Mouse (Mus musculus): Measurements from ENCODE around the gene Myo5a.

Gene Myo5a

GRCm38 (mm10) chr9:75201506-75201905 is 130.7 kb downstream of the Myo5a start:
- no peak for DNase-seq (ENCODE audit: low spot score)

- no peak for DNase-seq (ENCODE audit: low spot score)
These were observed 131.2 kb downstream of the Myo5a start for GRCm38 (mm10) chr9:75202036-75202435.

GRCm38 (mm10) chr9:75209246-75209645 is 138.4 kb downstream of the Myo5a start:
- no peak for DNase-seq (ENCODE audit: low spot score)

- no peak for DNase-seq (ENCODE audit: low spot score)
These were observed 139.5 kb downstream of the Myo5a start for GRCm38 (mm10) chr9:75210269-75210668.

GRCm38 (mm10) chr9:75214743-75215413 is 144.1 kb downstream of the Myo5a start:
- no peak for DNase-seq (ENCODE audit: low spot score)

- DNase-seq (ENCODE audit: low spot score): no peak
These were observed 149.1 kb downstream of the Myo5a start for GRCm38 (mm10) chr9:75219942-75220341.

- DNase-seq (ENCODE audit: low spot score): no peak
These were observed 150.8 kb downstream of the Myo5a start for GRCm38 (mm10) chr9:75221420-75222287.

- peak; percentile 55 for DNase-seq (ENCODE audit: low spot score)
These were observed 161.3 kb downstream of the Myo5a start, which contains the start of gene Myo5c for GRCm38 (mm10) chr9:75231841-75232746. Myo5c (plus strand) TSS chr9:75232020.

- DNase-seq (ENCODE audit: low spot score): peak; percentile 9
These were observed 162.0 kb downstream of the Myo5a start for GRCm38 (mm10) chr9:75232860-75233259.

- DNase-seq (ENCODE audit: low spot score): no peak
These were observed 163.5 kb downstream of the Myo5a start for GRCm38 (mm10) chr9:75234271-75234741.

- DNase-seq (ENCODE audit: low spot score): no peak
These were observed 164.3 kb downstream of the Myo5a start for GRCm38 (mm10) chr9:75234983-75235627.

GRCm38 (mm10) chr9:75235696-75236095 is 164.9 kb downstream of the Myo5a start:
- DNase-seq (ENCODE audit: low spot score): no peak

- DNase-seq (ENCODE audit: low spot score): no peak
These were observed 165.8 kb downstream of the Myo5a start for GRCm38 (mm10) chr9:75236416-75237308.

- no peak for DNase-seq (ENCODE audit: low spot score)
These were observed 167.4 kb downstream of the Myo5a start for GRCm38 (mm10) chr9:75238179-75238578.

- no peak for DNase-seq (ENCODE audit: low spot score)
These were observed 172.2 kb downstream of the Myo5a start for GRCm38 (mm10) chr9:75243052-75243451.

- no peak for DNase-seq (ENCODE audit: low spot score)
These were observed 173.1 kb downstream of the Myo5a start for GRCm38 (mm10) chr9:75243730-75244406.

- no peak for DNase-seq (ENCODE audit: low spot score)
These were observed 173.7 kb downstream of the Myo5a start for GRCm38 (mm10) chr9:75244527-75244926.

GRCm38 (mm10) chr9:75246080-75246930 is 175.5 kb downstream of the Myo5a start:
- DNase-seq (ENCODE audit: low spot score): no peak

- DNase-seq (ENCODE audit: low spot score): no peak
These were observed 177.1 kb downstream of the Myo5a start for GRCm38 (mm10) chr9:75247870-75248269.
